Mouse (Mus musculus): Measurements from ENCODE around the gene Gstm6. TPM values are rescaled to one million over a fixed set of nuclear protein-coding genes. Genes with fewer than 3 reads are reported as not detected.
A peak's percentile ranks its signal among the peaks of the same experiment; 100 is the strongest.
"Not testable (repeated sequence)": the region's sequence is repeated elsewhere in the genome, so short reads cannot be mapped to it uniquely, and the experiment has no call there.

Gene Gstm6
- polyA plus RNA-seq (2016; fragmentation: Nextera tagmentation; extraction: Ambion mirVana): 10.8 and 10.9 TPM in 2 replicates

- Histone ChIP-seq H3K36me3 (no peaks in the 10 kb centered on the region), H3K27me3 (ENCODE audit: insufficient read depth, poor library complexity, severe bottlenecking) (peaks cover 5% of the 10 kb centered on the region; the same call in 1 of the 2 replicates), H3K27ac (peak within 1 kb of the TSS; percentile 77), H3K4me3 (peak within 1 kb of the TSS; percentile 48), H3K4me1 (replicated peaks) (peaks cover 17% of the 10 kb centered on the region), H3K9me3 (no peaks in the 10 kb centered on the region)
- DNase-seq (ENCODE audit: low spot score): peak; percentile 57
- 18% methylated on average over 20 of the region's 20 CpGs for WGBS
These were observed at the start of gene Gstm6 for GRCm38 (mm10) chr3:107943239-107943990. Gene Gstm6 (minus strand): TSS chr3:107943749.

GRCm38 (mm10) chr3:107986041-107986562 is 42.6 kb upstream of the Gstm6 start, which contains the start of gene Gstm2:
Gene Gstm2 (minus strand): TSS chr3:107986453.
- Histone ChIP-seq H3K27me3 (ENCODE audit: insufficient read depth, poor library complexity, severe bottlenecking) (no peaks in the 10 kb centered on the region), H3K4me3 (0 out of 2 replicates have a peak within 1 kb of the TSS, but pooled peaks have one; percentile 11), H3K27ac (no peak within 1 kb of the TSS), H3K9me3 (no peaks in the 10 kb centered on the region), H3K4me1 (replicated peaks) (peaks cover 7% of the 10 kb centered on the region; the same call in 1 of the 2 replicates), H3K36me3 (no peaks in the 10 kb centered on the region)
- DNase-seq (ENCODE audit: low spot score): peak; percentile 25
- WGBS: 67% methylated on average over 8 of the region's 8 CpGs

- not testable (repeated sequence) for DNase-seq (ENCODE audit: low spot score); H3K36me3 ChIP-seq; H3K27me3 ChIP-seq (ENCODE audit: insufficient read depth, poor library complexity, severe bottlenecking); H3K4me3 ChIP-seq; H3K27ac ChIP-seq; H3K4me1 ChIP-seq (replicated peaks); H3K9me3 ChIP-seq
- 97% methylated on average over 2 of the region's 2 CpGs for WGBS
These were observed 41.6 kb upstream of the Gstm6 start for GRCm38 (mm10) chr3:107985141-107985540.

- Histone ChIP-seq H3K9me3 (no peaks in the 10 kb centered on the region), H3K4me3 (no peak overlapping the region), H3K4me1 (replicated peaks) (peaks cover 7% of the 10 kb centered on the region; the same call in 1 of the 2 replicates), H3K27ac (no peak overlapping the region), H3K36me3 (no peaks in the 10 kb centered on the region), H3K27me3 (ENCODE audit: insufficient read depth, poor library complexity, severe bottlenecking) (no peaks in the 10 kb centered on the region)
- no peak for DNase-seq (ENCODE audit: low spot score)
- WGBS: 83% methylated on average over 5 of the region's 5 CpGs
These were observed 40.9 kb upstream of the Gstm6 start for GRCm38 (mm10) chr3:107984471-107984870.

GRCm38 (mm10) chr3:107983771-107984170 is 40.2 kb upstream of the Gstm6 start:
- 68% methylated on average over 3 of the region's 3 CpGs for WGBS
- Histone ChIP-seq H3K4me3 (no peak overlapping the region), H3K27me3 (ENCODE audit: insufficient read depth, poor library complexity, severe bottlenecking) (no peaks in the 10 kb centered on the region), H3K36me3 (no peaks in the 10 kb centered on the region), H3K27ac (no peak overlapping the region), H3K9me3 (no peaks in the 10 kb centered on the region), H3K4me1 (replicated peaks) (peaks cover 7% of the 10 kb centered on the region; the same call in 1 of the 2 replicates)
- no peak for DNase-seq (ENCODE audit: low spot score)

GRCm38 (mm10) chr3:107982726-107983125 is 39.2 kb upstream of the Gstm6 start:
- Histone ChIP-seq H3K9me3 (no peaks in the 10 kb centered on the region), H3K36me3 (no peaks in the 10 kb centered on the region), H3K4me1 (replicated peaks) (peaks cover 7% of the 10 kb centered on the region; the same call in 1 of the 2 replicates), H3K27ac (no peak overlapping the region), H3K4me3 (no peak overlapping the region), H3K27me3 (ENCODE audit: insufficient read depth, poor library complexity, severe bottlenecking) (no peaks in the 10 kb centered on the region)
- 86% methylated on average over 6 of the region's 6 CpGs for WGBS
- DNase-seq (ENCODE audit: low spot score): no peak

- Histone ChIP-seq H3K4me1 (replicated peaks) (peaks cover 1% of the 10 kb centered on the region; the same call in 1 of the 2 replicates), H3K27me3 (ENCODE audit: insufficient read depth, poor library complexity, severe bottlenecking) (no peaks in the 10 kb centered on the region), H3K4me3 (no peak overlapping the region), H3K9me3 (no peaks in the 10 kb centered on the region), H3K36me3 (no peaks in the 10 kb centered on the region), H3K27ac (no peak overlapping the region)
- no peak for DNase-seq (ENCODE audit: low spot score)
- 67% methylated on average over 3 of the region's 3 CpGs for WGBS
These were observed 37.7 kb upstream of the Gstm6 start for GRCm38 (mm10) chr3:107981261-107981660.

GRCm38 (mm10) chr3:107977691-107978090 is 34.1 kb upstream of the Gstm6 start:
- DNase-seq (ENCODE audit: low spot score): no peak
- H3K27ac ChIP-seq: no peak overlapping the region
- no peaks in the 10 kb centered on the region for H3K36me3 ChIP-seq
- no peak overlapping the region for H3K4me3 ChIP-seq
- H3K4me1 ChIP-seq (replicated peaks): no peaks in the 10 kb centered on the region
- 82% methylated on average over 3 of the region's 3 CpGs for WGBS
- H3K27me3 ChIP-seq (ENCODE audit: insufficient read depth, poor library complexity, severe bottlenecking): no peaks in the 10 kb centered on the region
- H3K9me3 ChIP-seq: no peaks in the 10 kb centered on the region

GRCm38 (mm10) chr3:107974237-107974636 is 30.7 kb upstream of the Gstm6 start:
- DNase-seq (ENCODE audit: low spot score): no peak
- no peaks in the 10 kb centered on the region for H3K4me1 ChIP-seq (replicated peaks)
- H3K9me3 ChIP-seq: no peaks in the 10 kb centered on the region
- no peaks in the 10 kb centered on the region for H3K27me3 ChIP-seq (ENCODE audit: insufficient read depth, poor library complexity, severe bottlenecking)
- no peaks in the 10 kb centered on the region for H3K36me3 ChIP-seq
- no peak overlapping the region for H3K4me3 ChIP-seq
- no peak overlapping the region for H3K27ac ChIP-seq
- WGBS: 88% methylated on average over 1 of the region's 1 CpGs

- no peak for DNase-seq (ENCODE audit: low spot score)
- no peaks in the 10 kb centered on the region for H3K36me3 ChIP-seq
- H3K27ac ChIP-seq: no peak overlapping the region
- WGBS: 94% methylated on average over 3 of the region's 3 CpGs
- H3K9me3 ChIP-seq: no peaks in the 10 kb centered on the region
- no peaks in the 10 kb centered on the region for H3K27me3 ChIP-seq (ENCODE audit: insufficient read depth, poor library complexity, severe bottlenecking)
- H3K4me1 ChIP-seq (replicated peaks): no peaks in the 10 kb centered on the region
- no peak overlapping the region for H3K4me3 ChIP-seq
These were observed 28.5 kb upstream of the Gstm6 start for GRCm38 (mm10) chr3:107972070-107972469.

GRCm38 (mm10) chr3:107971101-107971500 is 27.6 kb upstream of the Gstm6 start:
- H3K4me1 ChIP-seq (replicated peaks); H3K4me3 ChIP-seq; DNase-seq (ENCODE audit: low spot score); H3K27ac ChIP-seq; H3K27me3 ChIP-seq (ENCODE audit: insufficient read depth, poor library complexity, severe bottlenecking); H3K36me3 ChIP-seq; H3K9me3 ChIP-seq: not testable (repeated sequence)
- WGBS: 49% methylated on average over 3 of the region's 3 CpGs

GRCm38 (mm10) chr3:107968724-107969395 is 25.3 kb upstream of the Gstm6 start, which contains the start of gene Gstm3:
Gene Gstm3 (minus strand): TSS chr3:107969283.
- DNase-seq (ENCODE audit: low spot score): no peak
- WGBS: 65% methylated on average over 13 of the region's 13 CpGs

GRCm38 (mm10) chr3:107966631-107967030 is 23.1 kb upstream of the Gstm6 start:
- no peak for DNase-seq (ENCODE audit: low spot score)
- no peaks in the 10 kb centered on the region for H3K9me3 ChIP-seq
- 92% methylated on average over 5 of the region's 5 CpGs for WGBS
- H3K4me3 ChIP-seq: no peak overlapping the region
- no peak overlapping the region for H3K27ac ChIP-seq
- peaks cover 13% of the 10 kb centered on the region; the same call in 1 of the 2 replicates for H3K4me1 ChIP-seq (replicated peaks)
- H3K36me3 ChIP-seq: no peaks in the 10 kb centered on the region
- no peaks in the 10 kb centered on the region for H3K27me3 ChIP-seq (ENCODE audit: insufficient read depth, poor library complexity, severe bottlenecking)

More at GRCm38 (mm10) chr3:107968724-107969395, 25.3 kb upstream of the Gstm6 start, which contains the start of gene Gstm3:
- no peaks in the 10 kb centered on the region for H3K36me3 ChIP-seq
- no peak within 1 kb of the TSS for H3K4me3 ChIP-seq
- peaks cover 10% of the 10 kb centered on the region; the same call in 1 of the 2 replicates for H3K4me1 ChIP-seq (replicated peaks)
- no peaks in the 10 kb centered on the region for H3K9me3 ChIP-seq
- no peaks in the 10 kb centered on the region for H3K27me3 ChIP-seq (ENCODE audit: insufficient read depth, poor library complexity, severe bottlenecking)
- H3K27ac ChIP-seq: no peak within 1 kb of the TSS
